Mouse (Mus musculus) testis, adult 2 months (tissue): ENCODE data around the gene 2810004N23Rik. TPM values are rescaled to one million over a fixed set of nuclear protein-coding genes. Genes with fewer than 3 reads are reported as not detected.

ENCODE experiments used
- H3K27ac ChIP-seq: fragments of 200-500 bp; 2 replicates; pipeline ENCODE4 v1.5.1; 2012; ENCODE audit warnings: low read depth, low read length; ENCODE audit not compliant: control insufficient read depth, insufficient read depth
- H3K27me3 ChIP-seq: fragments of 200-500 bp; 2 replicates; pipeline ENCODE4 v1.6.1; 2012; ENCODE audit warnings: mild to moderate bottlenecking, low read length, moderate library complexity; ENCODE audit not compliant: control insufficient read depth, insufficient read depth
- H3K36me3 ChIP-seq: fragments of 200-500 bp; 2 replicates; pipeline ENCODE4 v1.6.1; 2012; ENCODE audit warnings: mild to moderate bottlenecking, low read length; ENCODE audit not compliant: control insufficient read depth, insufficient read depth
- H3K4me1 ChIP-seq: fragments of 200-500 bp; 2 replicates; pipeline ENCODE4 v1.6.1; 2012; ENCODE audit warnings: low read length; ENCODE audit not compliant: control insufficient read depth, insufficient read depth
- H3K4me3 ChIP-seq: fragments of 200-500 bp; 2 replicates; pipeline ENCODE4 v1.5.1; 2012; ENCODE audit warnings: low read depth, mild to moderate bottlenecking, low read length, moderate library complexity, mixed read lengths; ENCODE audit not compliant: control insufficient read depth
- CTCF ChIP-seq: fragments of 200-500 bp; IDR thresholded peaks from 2 replicates; pipeline ENCODE4 v1.5.1; 2012; ENCODE audit warnings: low read depth, mild to moderate bottlenecking, inconsistent platforms, low read length, moderate library complexity; ENCODE audit not compliant: control insufficient read depth, insufficient read depth, insufficient replicate concordance
- POLR2A ChIP-seq: fragments of 200-500 bp; IDR thresholded peaks from 2 replicates; pipeline ENCODE4 v1.6.1; 2012; ENCODE audit warnings: low read depth, mild to moderate bottlenecking, inconsistent platforms, low read length, moderate library complexity; ENCODE audit not compliant: control insufficient read depth
- polyA plus RNA-seq: library from polyadenylated mRNA; depleted of rRNA; stranded (reverse); fragments of >200 nt; gene quantifications from 2 replicates; pipeline ENCODE4 v1.2.3, GENCODE M21; 2012

Gene 2810004N23Rik
- polyA plus RNA-seq, 1 experiment, result 9.5 TPM

DNA sequence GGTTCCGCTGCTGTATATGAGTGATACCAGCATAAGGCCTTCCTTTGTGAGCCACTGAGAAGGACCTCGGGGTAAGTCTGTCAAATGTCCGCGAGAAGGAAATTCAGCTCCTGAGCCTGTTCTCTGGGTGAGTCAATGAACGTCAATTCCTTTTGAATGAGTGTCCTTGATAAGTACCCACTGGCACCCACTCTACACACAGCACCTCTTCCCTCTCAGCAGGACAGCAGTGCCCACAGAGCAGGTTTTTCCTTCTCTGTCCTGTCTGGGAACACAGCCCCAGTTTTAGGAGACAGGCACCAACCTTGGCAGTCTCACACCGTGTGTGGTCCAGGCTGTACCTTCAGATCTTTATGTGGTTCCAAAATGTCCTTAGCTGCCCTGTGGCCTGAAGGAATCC is 31.0 kb downstream of the 2810004N23Rik start:
- Histone ChIP-seq H3K4me3 (no peak overlapping the region), H3K4me1 (peaks cover 2% of the 10 kb centered on the region), H3K27ac (no peak overlapping the region), H3K27me3 (no peaks in the 10 kb centered on the region), H3K36me3 (no peaks in the 10 kb centered on the region)
- TF ChIP-seq CTCF (no peak), POLR2A (no peak)

DNA sequence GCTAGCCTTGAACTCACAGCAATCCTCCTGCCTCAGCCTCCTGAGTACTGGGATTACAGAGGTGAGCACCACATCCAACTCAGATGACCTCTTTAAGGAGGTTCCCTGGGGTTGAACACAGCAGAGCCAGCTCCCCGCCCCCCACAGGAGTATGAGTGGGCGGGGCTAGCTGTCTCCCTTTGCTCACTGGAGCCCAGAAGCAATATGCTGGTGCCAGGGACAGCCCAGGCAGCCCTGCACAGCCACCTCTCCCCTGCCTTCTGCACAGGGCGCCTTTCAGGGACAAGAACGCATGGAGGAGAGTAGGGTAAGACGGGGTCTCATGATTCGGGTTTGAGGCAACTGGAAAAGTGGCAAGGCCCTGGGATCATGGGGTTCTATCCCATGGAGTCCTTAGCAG is 31.4 kb downstream of the 2810004N23Rik start:
- no peak for TF ChIP-seq CTCF
- no peak for TF ChIP-seq POLR2A

DNA sequence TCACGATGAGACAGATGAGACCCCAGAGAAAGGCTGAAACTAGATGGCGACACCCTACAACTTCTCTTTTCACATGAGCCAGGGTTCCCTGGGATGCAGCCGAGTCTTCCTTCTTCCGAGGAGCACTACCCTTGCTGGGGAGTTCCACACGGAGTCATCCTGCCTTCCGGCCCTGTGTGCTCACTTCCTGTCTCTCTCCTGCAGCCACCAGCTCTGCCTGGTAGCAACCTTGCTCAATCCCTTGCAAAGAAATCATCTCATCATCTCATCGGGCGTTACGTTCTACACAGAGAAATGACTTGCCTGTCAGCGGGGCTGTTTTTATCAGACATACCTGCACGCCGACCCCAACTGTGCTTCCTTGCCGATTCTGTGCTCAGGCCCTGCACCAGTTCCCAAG is 32.9 kb downstream of the 2810004N23Rik start:
- Histone ChIP-seq H3K36me3 (no peaks in the 10 kb centered on the region), H3K4me3 (no peak overlapping the region), H3K27me3 (no peaks in the 10 kb centered on the region), H3K27ac (no peak overlapping the region), H3K4me1 (peaks cover 2% of the 10 kb centered on the region)
- TF ChIP-seq POLR2A, result no peak
- no peak for TF ChIP-seq CTCF

More for the DNA sequence above, 31.4 kb downstream of the 2810004N23Rik start:
- Histone ChIP-seq H3K4me1 (peaks cover 2% of the 10 kb centered on the region), H3K27me3 (no peaks in the 10 kb centered on the region), H3K36me3 (no peaks in the 10 kb centered on the region), H3K27ac (no peak overlapping the region), H3K4me3 (no peak overlapping the region)

DNA sequence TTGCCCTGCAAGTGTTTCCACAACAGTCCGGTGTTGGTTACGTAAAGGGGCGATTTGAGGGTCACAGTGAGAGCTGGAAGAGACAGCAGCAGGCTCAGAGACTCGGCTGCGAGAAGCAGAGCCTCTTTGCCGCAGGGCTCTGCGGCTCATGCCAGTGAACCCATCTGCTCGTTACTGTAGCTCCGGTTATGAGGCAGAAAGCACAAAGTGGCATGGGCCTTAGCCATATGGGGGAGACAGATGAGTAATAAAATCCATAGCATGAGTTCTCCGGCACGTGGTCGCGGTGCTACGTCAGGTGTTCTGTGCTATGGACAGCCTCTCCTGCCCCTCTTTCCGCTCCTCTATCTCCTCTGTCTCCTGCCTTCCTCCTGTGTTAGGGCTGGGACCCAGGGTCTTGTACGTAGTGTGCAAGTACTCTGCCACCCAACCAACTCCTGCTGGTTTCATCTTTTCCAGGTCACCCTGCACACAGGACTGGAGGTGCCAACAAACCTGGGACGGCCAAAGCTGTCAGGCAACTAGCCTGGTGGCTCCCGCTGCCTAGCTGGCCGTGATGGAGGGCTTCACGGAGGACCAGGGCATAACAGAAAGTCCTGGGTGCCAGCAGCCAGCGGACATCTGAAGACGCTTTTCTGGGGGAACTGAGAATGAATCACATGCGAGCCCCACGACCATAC is 34.2 kb downstream of the 2810004N23Rik start:
- Histone ChIP-seq H3K4me3 (no peak overlapping the region), H3K4me1 (peaks cover 2% of the 10 kb centered on the region)
- TF ChIP-seq POLR2A, result no peak
- no peak for TF ChIP-seq CTCF

DNA sequence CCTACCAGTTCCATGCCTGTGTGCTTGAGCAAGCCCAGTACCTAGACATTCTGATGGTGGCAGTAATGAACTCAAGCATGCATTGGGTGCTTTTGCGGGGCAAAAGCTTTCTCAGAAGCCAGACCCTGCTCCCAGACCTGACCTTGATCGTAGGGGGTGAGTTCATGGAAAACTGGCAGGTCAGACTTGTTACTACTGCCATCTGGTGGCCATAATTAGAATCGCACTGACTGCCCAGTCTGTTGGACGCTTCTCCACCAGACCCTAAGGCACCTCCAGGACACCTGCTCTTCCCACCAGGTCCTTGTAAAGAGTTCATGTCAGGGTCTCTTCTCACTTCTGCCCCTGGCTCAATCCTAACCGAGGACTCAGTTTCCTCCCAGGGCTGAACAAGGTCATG is 35.5 kb downstream of the 2810004N23Rik start:
- Histone ChIP-seq H3K27me3 (no peaks in the 10 kb centered on the region), H3K27ac (no peak overlapping the region), H3K36me3 (no peaks in the 10 kb centered on the region), H3K4me3 (no peak overlapping the region), H3K4me1 (peaks cover 2% of the 10 kb centered on the region)
- TF ChIP-seq CTCF, result peak; percentile 80
- no peak for TF ChIP-seq POLR2A

More for the DNA sequence above, 34.2 kb downstream of the 2810004N23Rik start:
- no peak overlapping the region for H3K27ac ChIP-seq
- no peaks in the 10 kb centered on the region for H3K27me3 ChIP-seq
- H3K36me3 ChIP-seq, result no peaks in the 10 kb centered on the region

DNA sequence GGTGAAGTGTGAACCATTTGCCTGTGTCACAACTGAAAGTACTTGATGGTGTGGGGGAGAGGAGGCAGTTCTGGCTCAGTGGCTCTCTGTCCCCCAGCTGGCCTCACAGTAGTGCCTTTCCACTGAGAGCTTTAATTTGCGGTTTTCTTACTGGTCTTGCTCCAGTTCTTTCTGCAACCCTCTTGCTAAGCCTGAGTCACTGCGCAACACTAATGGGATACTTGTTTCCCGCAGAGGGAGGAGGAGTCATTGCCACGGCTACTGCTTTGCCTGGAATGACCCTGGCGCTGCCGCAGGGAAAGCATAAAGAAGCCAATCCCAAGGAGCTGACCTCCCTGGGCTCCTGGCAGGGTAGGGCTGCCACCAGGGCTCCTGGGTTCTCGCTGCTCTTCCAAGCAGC is 36.3 kb downstream of the 2810004N23Rik start:
- H3K27ac ChIP-seq, result no peak overlapping the region
- no peaks in the 10 kb centered on the region for H3K27me3 ChIP-seq
- H3K4me1 ChIP-seq, result peaks cover 2% of the 10 kb centered on the region
- H3K4me3 ChIP-seq, result no peak overlapping the region
- no peak for TF ChIP-seq CTCF
- TF ChIP-seq POLR2A, result no peak
- H3K36me3 ChIP-seq, result no peaks in the 10 kb centered on the region

DNA sequence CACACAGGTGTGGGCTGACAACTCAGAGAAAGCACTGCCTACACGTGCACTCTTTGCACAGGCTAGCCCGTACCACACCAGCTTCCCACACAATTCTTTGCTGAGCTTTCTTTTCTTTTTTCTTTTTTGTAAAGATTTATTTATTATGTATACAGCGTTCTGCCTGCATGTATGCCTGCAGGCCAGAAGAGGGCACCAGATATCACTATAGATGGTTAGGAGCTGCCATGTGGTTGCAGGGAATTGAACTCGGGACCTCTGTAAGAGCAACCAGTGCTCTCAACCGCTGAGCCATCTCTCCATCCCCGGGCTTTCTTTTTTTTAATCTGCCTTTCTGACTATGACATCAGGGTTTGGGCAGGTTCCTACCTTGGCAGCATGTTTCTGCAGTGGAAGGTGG is 39.4 kb downstream of the 2810004N23Rik start:
- no peaks in the 10 kb centered on the region for H3K36me3 ChIP-seq
- peaks cover 2% of the 10 kb centered on the region for H3K4me1 ChIP-seq
- no peak overlapping the region for H3K27ac ChIP-seq
- TF ChIP-seq CTCF, result no peak
- no peak for TF ChIP-seq POLR2A
- no peaks in the 10 kb centered on the region for H3K27me3 ChIP-seq
- H3K4me3 ChIP-seq, result no peak overlapping the region

DNA sequence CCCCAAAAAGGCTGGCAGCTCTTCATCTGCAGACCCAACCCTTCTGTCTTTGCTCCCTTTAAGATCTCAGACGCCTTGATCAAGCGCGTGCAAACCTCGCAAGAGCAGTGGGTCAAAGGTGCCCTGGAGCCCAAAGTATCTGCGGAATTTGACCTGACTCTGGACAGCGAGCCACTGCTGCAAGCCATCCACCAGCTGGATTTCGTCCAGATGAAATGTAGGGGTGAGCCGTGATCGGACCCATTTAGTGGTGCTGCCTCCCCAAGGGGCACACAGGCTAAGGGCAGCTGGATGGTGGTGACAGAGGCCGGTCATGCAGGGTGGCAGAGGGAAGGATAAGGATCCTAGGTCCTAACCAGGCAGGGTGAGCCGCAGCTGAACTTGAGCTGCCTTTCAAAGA is 42.8 kb downstream of the 2810004N23Rik start:
- Histone ChIP-seq H3K4me3 (no peak overlapping the region), H3K36me3 (no peaks in the 10 kb centered on the region), H3K27ac (no peak overlapping the region), H3K4me1 (no peaks in the 10 kb centered on the region; the same call in 1 of the 2 replicates), H3K27me3 (no peaks in the 10 kb centered on the region)
- TF ChIP-seq POLR2A, result no peak
- TF ChIP-seq CTCF, result no peak
